Mouse (Mus musculus): ENCODE results near the gene Hc. TPM values are rescaled to one million over a fixed set of nuclear protein-coding genes. Genes with fewer than 3 reads are reported as not detected.

Hc gene
- total RNA-seq, 2 experiments from 2014 or later = not detected

DNA sequence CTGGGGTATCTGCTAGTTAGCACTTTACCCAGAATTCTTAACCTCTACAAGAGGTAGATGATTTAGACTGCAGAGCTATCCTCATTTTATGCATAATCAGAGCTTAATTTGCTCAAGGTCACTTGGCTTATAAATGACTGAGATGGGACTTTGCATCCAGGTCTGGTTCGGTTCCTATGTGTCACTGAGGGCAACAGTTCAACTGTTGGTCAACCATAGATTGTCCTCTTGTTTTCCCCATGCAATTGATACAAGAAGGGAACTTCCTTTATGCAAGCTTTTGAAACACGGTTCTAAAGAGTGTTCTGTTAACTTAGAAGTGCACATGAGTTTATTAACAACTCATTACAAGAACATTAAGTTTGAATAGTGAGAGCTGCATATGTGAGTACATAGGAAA, 2.9 kb downstream of the Hc start:
- ATAC-seq (ENCODE audit: poor library complexity, severe bottlenecking) = no peak

DNA sequence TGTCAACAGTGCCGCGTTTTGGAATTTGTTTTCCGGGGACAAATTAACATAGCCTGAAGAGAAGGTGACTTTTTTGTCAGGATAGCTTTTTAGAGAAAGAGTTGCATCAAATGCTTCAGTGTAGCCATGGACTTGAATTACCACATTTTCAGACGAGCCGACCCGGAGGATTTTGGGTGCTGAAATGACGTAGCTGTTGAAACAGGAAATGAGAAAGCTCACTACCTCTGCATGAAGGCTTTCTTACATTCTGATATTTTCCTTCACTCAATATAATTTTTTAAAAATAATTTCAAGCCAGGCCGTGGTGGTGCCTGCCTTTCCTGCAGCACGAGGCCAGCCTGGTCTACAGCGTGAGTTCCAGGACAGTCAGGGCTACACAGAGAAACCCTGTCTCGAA, 4.0 kb downstream of the Hc start:
- ATAC-seq (ENCODE audit: poor library complexity, severe bottlenecking) = no peak

DNA sequence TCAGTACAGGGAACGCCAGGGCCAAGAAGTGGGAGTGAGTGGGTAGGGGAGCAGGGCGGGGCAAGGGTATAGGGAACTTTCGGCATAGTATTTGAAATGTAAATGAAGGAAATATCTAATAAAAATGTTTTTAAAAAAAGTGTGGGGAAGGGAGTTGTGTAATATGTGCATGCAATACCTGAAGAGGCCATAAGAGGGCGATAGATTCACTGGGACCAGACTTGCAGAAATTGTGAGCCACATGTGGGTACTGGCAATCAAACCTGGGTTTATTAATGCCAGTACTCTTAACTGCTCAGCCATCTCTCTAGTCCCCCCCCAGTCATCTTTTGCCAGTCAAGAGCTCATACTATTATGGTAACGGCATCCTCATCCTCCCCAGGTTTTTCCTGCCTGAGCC, 12.4 kb downstream of the Hc start:
- ATAC-seq (ENCODE audit: poor library complexity, severe bottlenecking) = peak; percentile 79

GRCm38 (mm10) chr2:35044956-35045355, 16.3 kb downstream of the Hc start:
- ATAC-seq (ENCODE audit: poor library complexity, severe bottlenecking) = peak; percentile 67

GRCm38 (mm10) chr2:35038580-35039375, 22.5 kb downstream of the Hc start:
- ATAC-seq (ENCODE audit: poor library complexity, severe bottlenecking) = peak; percentile 54; the same call in 1 of the 2 replicates

- no peak for ATAC-seq (ENCODE audit: poor library complexity, severe bottlenecking)
These were observed 36.5 kb downstream of the Hc start for GRCm38 (mm10) chr2:35024646-35025154.

- ATAC-seq (ENCODE audit: poor library complexity, severe bottlenecking) = no peak
These were observed 39.4 kb downstream of the Hc start for GRCm38 (mm10) chr2:35021806-35022205.

DNA sequence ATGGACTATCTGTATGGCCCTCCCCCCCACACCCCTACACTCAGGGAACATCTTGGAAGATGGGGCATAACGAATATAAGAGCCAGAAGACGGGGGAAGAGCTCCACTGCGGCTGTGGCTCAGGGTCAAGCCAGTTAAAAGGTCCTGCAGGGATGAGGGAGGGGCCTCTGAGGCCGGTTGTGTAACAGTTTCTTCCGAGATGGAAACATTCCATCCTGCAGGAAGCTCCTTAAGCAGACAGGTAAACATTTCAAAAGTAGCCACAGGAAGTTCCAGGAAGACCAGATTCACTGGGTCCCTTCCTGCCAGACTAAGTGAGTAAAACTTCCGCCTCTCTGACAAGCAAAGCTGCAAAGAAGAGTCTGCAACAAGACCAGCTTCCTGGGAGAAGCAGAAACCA, 45.4 kb downstream of the Hc start:
- ATAC-seq (ENCODE audit: poor library complexity, severe bottlenecking) = no peak

- no peak for ATAC-seq (ENCODE audit: poor library complexity, severe bottlenecking)
These were observed 49.6 kb downstream of the Hc start for GRCm38 (mm10) chr2:35011649-35012048.

GRCm38 (mm10) chr2:34998956-34999355, 62.3 kb downstream of the Hc start:
- no peak for ATAC-seq (ENCODE audit: poor library complexity, severe bottlenecking)

- no peak for ATAC-seq (ENCODE audit: poor library complexity, severe bottlenecking)
These were observed 64.7 kb downstream of the Hc start for GRCm38 (mm10) chr2:34996506-34996905.

- no peak for ATAC-seq (ENCODE audit: poor library complexity, severe bottlenecking)
These were observed 67.4 kb downstream of the Hc start for GRCm38 (mm10) chr2:34993696-34994356.

DNA sequence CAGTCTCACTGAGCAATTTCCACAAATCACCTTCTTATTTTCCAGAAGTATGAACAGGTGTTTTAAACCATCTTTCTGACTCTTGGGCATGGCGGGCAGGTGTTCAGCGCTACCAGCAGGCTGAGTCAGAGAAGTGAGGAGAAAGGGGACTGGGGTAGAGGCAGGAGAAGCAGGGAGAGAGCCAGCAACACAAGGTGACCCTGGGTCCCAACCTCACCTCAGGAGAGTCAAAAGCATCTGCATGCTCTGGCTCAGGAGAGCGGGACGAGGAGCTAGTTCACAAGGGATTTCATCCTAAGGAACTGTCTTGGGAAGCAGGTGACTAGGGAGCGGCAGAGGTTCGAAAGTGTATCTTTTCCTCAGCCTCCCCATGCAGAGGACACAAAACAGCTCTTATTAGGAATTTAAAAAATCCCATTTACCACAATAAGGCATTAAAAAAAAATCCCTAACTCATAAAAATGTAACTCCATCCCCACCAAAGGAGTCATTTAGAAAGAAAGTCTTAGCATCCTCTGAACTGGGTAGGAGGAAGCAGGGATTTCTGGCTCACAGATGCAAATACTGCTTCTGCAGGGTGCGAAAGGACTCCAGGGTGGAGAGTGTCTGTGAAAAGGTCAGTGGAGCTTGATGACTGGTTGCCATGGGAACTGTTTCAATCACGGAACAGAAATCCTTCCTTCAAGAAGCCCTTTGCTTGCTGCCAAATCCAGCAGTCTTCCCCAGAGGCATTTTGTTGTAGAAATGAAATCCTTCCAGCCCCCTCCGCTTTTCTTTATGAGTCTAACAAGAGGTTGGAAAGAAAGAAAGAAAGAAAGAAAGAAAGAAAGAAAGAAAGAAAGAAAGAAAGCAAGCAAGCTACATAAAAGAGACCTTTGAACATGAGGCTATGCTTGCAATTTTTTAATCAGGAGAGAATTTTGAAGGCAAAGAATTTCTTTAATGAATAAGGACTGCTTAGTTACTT, 68.2 kb downstream of the Hc start:
- no peak for ATAC-seq (ENCODE audit: poor library complexity, severe bottlenecking)

GRCm38 (mm10) chr2:34991966-34992365, 69.3 kb downstream of the Hc start:
- ATAC-seq (ENCODE audit: poor library complexity, severe bottlenecking) = no peak

GRCm38 (mm10) chr2:34989749-34990148, 71.5 kb downstream of the Hc start:
- ATAC-seq (ENCODE audit: poor library complexity, severe bottlenecking) = no peak

DNA sequence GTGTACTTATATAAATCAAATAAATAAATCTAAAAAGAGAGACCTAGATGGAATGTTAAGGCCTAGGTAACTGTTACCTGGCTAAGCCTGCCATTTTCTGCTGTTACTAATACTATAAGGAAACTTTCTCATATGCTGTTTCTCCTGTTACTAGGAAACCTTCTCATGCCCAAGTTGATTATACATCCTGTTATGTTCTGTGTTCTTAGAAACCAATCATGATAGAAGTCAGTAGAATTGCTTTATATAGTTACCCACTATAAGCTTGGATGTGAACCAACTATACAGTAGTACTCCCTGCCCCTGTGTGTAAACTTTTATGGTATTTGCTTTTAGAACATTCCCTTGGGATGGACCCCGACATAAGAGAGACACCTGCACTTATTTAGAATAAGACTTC, 73.6 kb downstream of the Hc start:
- no peak for ATAC-seq (ENCODE audit: poor library complexity, severe bottlenecking)

- ATAC-seq (ENCODE audit: poor library complexity, severe bottlenecking) = no peak
These were observed 76.4 kb downstream of the Hc start for GRCm38 (mm10) chr2:34984885-34985284.

GRCm38 (mm10) chr2:34982906-34983698, 78.1 kb downstream of the Hc start:
- no peak for ATAC-seq (ENCODE audit: poor library complexity, severe bottlenecking)

DNA sequence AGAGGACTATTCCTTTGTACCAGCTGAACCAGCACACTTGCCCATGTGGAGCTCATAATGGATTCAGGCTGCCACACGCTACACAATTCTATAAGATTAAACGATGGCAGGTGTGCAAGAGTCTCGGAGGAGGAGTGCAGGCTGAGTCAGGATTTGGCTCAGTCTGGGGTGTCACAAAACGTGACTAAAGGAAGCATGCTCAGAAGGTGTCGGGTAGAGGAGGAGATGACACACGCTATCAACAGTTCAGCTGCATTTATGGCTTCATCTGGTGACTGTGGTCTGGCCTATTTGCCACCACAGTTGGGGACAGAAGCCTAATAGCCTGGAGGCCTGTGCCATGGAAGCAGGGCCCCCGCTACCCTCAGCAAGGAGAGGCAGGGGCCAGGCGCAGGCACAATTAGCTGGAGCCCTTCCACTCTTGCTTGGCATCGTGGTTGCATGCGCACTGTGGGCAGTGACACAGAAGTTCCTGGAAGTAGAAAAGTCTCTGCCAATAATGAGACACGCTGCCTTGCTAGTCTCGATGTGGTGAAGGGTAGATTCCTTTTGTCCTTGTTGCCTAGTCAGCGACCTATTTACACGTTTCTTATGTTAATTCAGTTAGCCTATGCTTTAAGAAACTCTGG, 79.0 kb downstream of the Hc start:
- ATAC-seq (ENCODE audit: poor library complexity, severe bottlenecking) = no peak
